Mouse (Mus musculus) testis, adult 2 months (tissue): ENCODE data around the gene Atf6. TPM values are rescaled to one million over a fixed set of nuclear protein-coding genes. Genes with fewer than 3 reads are reported as not detected.

Source experiments
- H3K27ac ChIP-seq: fragments of 200-500 bp; 2 replicates; pipeline ENCODE4 v1.5.1; 2012; ENCODE audit warnings: low read depth, low read length; ENCODE audit not compliant: control insufficient read depth, insufficient read depth
- H3K27me3 ChIP-seq: fragments of 200-500 bp; 2 replicates; pipeline ENCODE4 v1.6.1; 2012; ENCODE audit warnings: mild to moderate bottlenecking, low read length, moderate library complexity; ENCODE audit not compliant: control insufficient read depth, insufficient read depth
- H3K36me3 ChIP-seq: fragments of 200-500 bp; 2 replicates; pipeline ENCODE4 v1.6.1; 2012; ENCODE audit warnings: mild to moderate bottlenecking, low read length; ENCODE audit not compliant: control insufficient read depth, insufficient read depth
- H3K4me1 ChIP-seq: fragments of 200-500 bp; 2 replicates; pipeline ENCODE4 v1.6.1; 2012; ENCODE audit warnings: low read length; ENCODE audit not compliant: control insufficient read depth, insufficient read depth
- H3K4me3 ChIP-seq: fragments of 200-500 bp; 2 replicates; pipeline ENCODE4 v1.5.1; 2012; ENCODE audit warnings: low read depth, mild to moderate bottlenecking, low read length, moderate library complexity, mixed read lengths; ENCODE audit not compliant: control insufficient read depth
- CTCF ChIP-seq: fragments of 200-500 bp; IDR thresholded peaks from 2 replicates; pipeline ENCODE4 v1.5.1; 2012; ENCODE audit warnings: low read depth, mild to moderate bottlenecking, inconsistent platforms, low read length, moderate library complexity; ENCODE audit not compliant: control insufficient read depth, insufficient read depth, insufficient replicate concordance
- POLR2A ChIP-seq: fragments of 200-500 bp; IDR thresholded peaks from 2 replicates; pipeline ENCODE4 v1.6.1; 2012; ENCODE audit warnings: low read depth, mild to moderate bottlenecking, inconsistent platforms, low read length, moderate library complexity; ENCODE audit not compliant: control insufficient read depth
- polyA plus RNA-seq: library from polyadenylated mRNA; depleted of rRNA; stranded (reverse); fragments of >200 nt; gene quantifications from 2 replicates; pipeline ENCODE4 v1.2.3, GENCODE M21; 2012

Gene Atf6
- polyA plus RNA-seq, 1 experiment: 6.3 TPM

DNA sequence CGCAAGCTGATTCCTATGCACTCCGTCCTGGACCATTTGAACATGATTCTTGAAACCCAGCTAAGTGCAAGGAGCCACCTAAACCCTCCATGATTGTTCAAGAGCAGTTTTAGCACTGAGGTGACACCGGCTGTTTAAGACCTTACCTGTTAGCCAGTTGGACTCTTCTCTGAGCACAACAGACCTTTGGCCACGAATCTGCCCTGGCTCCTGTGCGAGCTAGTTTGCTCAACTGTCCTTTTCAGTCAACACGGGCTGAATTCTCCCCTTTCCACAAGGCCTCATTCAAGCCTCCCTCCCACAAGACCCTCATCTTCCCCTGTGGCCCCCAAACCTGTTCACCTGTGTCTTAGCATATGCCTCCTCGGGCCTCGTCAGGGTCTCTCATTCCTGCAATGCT is 170.6 kb downstream of the Atf6 start:
- Histone ChIP-seq H3K36me3 (no peaks in the 10 kb centered on the region), H3K27ac (no peak overlapping the region), H3K4me3 (no peak overlapping the region), H3K4me1 (no peaks in the 10 kb centered on the region), H3K27me3 (no peaks in the 10 kb centered on the region)
- TF ChIP-seq POLR2A (no peak), CTCF (no peak)

DNA sequence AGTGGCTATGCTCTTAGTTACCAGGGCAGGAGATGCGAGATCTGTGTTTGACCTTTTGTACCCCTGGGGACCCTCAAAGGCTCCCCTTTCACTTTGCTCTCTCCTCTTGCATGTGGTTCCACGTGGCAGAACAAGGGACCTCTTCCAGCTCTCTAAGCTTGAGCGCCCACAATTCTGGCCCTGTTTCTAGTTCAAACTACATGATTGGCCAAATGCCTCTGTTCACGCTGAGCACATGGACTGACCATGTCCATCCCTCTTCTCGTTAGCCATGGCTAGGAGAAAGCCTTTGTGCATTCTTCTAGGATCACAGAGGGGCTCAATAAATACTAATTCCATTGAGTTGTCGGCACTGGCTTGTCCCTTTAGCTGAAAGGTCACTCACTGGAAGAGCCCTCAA is 172.2 kb downstream of the Atf6 start:
- no peaks in the 10 kb centered on the region for H3K27me3 ChIP-seq
- H3K4me1 ChIP-seq: no peaks in the 10 kb centered on the region
- TF ChIP-seq CTCF: no peak
- no peak for TF ChIP-seq POLR2A
- H3K4me3 ChIP-seq: no peak overlapping the region
- no peak overlapping the region for H3K27ac ChIP-seq
- H3K36me3 ChIP-seq: no peaks in the 10 kb centered on the region

DNA sequence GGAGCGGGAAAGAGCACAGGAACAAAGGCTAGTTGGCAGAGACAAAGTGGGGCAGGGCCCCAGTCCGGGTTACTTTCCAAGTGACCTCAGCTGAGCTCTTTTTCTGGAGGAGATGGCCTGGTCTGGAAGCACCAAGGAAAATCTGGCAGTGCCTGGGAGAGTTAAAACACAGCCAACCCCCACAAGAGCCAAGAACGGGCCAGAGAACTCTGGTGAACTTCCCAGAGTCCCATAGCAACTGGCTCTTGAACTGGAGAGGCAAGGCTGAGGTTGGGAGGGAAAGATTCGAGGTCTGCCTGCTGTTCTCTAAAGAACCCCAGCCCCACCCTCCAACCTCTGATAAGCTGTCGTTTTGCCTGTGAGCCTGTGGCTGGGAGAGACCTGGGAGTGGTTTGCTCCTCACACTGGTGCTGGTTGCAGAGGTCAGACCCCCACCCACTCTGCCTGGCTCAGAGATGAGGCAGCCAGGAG is 172.7 kb downstream of the Atf6 start:
- TF ChIP-seq CTCF (no peak), POLR2A (no peak)
- Histone ChIP-seq H3K4me3 (no peak overlapping the region), H3K27ac (no peak overlapping the region), H3K4me1 (no peaks in the 10 kb centered on the region), H3K27me3 (no peaks in the 10 kb centered on the region), H3K36me3 (no peaks in the 10 kb centered on the region)

DNA sequence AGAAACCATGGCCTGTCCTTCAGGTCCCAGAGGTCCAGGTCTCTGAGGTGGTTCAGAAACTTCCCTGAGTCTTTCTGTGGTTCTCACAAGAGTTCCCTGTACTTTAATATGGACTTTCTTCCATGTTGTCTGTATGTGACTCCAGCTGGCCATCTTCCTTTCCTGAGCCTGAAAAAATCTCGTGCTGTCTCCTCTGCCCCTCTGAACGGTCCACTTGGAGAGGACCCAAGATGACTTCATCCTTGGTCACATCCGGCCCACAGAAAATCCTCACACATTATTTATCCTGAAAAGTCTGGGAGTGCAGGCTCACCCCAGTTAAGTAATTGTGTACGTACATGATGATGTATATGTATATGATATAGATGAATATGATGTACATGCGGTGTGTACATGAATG is 176.3 kb downstream of the Atf6 start:
- Histone ChIP-seq H3K27ac (no peak overlapping the region), H3K27me3 (no peaks in the 10 kb centered on the region), H3K4me1 (no peaks in the 10 kb centered on the region), H3K36me3 (no peaks in the 10 kb centered on the region), H3K4me3 (no peak overlapping the region)
- TF ChIP-seq POLR2A (no peak), CTCF (no peak)

DNA sequence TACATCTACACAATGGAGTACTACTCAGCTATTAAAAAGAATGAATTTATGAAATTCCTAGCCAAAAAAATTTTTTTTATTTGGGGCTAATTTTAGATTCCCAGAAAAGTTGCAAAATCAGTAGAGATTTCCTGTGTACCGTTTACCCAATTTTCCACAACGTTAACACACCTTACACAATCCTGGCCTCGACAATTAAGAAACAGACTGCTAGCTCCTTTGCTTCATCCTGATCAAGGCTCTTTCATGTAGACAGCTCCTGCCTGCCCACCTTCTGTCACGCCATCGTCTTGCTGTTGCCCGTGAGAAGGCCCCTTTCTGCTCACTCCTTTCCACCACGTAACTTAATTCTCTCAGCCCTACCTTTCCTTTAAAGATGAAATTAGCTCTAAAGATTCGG is 177.8 kb downstream of the Atf6 start:
- Histone ChIP-seq H3K4me3 (no peak overlapping the region), H3K36me3 (no peaks in the 10 kb centered on the region), H3K27ac (no peak overlapping the region), H3K4me1 (no peaks in the 10 kb centered on the region), H3K27me3 (no peaks in the 10 kb centered on the region)
- TF ChIP-seq POLR2A (no peak), CTCF (no peak)

DNA sequence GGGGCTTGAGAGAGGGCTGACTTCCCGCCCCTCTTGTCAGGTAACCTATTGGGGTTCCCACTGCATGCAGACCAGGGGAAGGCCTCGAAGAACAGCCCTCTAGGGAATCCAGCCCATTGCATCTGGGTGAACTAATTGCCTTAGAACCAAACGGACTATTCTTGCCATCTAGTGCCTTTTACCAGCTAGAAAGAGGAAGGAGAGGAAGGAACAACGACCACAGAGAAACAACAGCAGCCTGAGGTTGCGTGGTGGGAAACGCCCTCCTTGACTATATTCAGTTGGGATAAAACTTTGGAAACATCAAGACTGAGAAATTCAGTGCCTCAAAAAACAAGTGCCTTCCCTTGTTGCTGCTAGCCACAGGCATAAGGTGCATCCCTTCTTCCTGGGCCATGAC is 183.7 kb downstream of the Atf6 start:
- Histone ChIP-seq H3K4me1 (no peaks in the 10 kb centered on the region), H3K27me3 (no peaks in the 10 kb centered on the region), H3K27ac (no peak overlapping the region), H3K36me3 (no peaks in the 10 kb centered on the region), H3K4me3 (no peak overlapping the region)
- TF ChIP-seq POLR2A (no peak), CTCF (no peak)

DNA sequence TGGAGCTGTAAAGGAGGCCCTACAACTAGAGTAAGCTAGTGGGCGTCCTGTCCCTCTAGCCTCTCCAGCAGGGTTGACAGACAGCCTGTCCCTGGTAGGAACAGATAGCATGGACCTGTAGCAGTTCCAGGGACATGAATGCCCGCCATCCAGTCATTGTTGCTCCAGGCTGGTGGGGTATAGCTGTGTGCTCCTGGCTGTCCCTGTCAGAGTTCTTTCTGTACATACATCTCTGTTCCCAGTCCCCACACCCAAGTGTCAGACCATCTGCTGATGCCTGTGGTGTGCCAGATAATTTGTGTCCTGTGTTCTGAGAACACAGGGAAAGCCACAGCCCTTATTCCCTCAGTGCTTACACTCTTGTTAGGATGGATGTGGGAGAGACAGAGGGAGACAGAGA is 187.9 kb downstream of the Atf6 start:
- Histone ChIP-seq H3K4me3 (no peak overlapping the region), H3K27me3 (no peaks in the 10 kb centered on the region)
- TF ChIP-seq CTCF (no peak), POLR2A (no peak)

DNA sequence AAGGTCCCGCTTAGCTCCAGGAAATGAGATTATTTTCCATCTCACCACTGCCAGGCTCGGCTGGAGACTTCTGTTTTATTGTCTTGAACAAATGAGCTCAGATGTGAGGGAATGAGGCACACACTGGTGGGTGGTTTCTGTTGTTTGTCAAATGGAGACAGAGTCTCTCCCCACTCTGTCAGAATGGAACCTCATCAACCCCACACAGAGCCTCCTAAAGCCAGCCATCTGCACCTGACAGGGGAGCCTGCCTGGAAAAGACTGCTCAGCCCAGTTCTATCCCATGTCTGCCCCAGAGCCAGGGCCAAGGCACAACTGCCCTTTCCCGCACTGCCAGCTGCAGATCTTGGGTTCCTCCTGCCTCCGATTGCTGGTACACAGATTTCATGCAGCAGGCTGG is 188.7 kb downstream of the Atf6 start:
- Histone ChIP-seq H3K36me3 (no peaks in the 10 kb centered on the region), H3K27me3 (no peaks in the 10 kb centered on the region), H3K27ac (no peak overlapping the region), H3K4me1 (no peaks in the 10 kb centered on the region), H3K4me3 (no peak overlapping the region)
- no peak for TF ChIP-seq CTCF

More for the DNA sequence above, 187.9 kb downstream of the Atf6 start:
- Histone ChIP-seq H3K27ac (no peak overlapping the region), H3K36me3 (no peaks in the 10 kb centered on the region), H3K4me1 (no peaks in the 10 kb centered on the region)
